Mouse (Mus musculus): ENCODE measurements around the gene Mrpl10. TPM values are rescaled to one million over a fixed set of nuclear protein-coding genes. Genes with fewer than 3 reads are reported as not detected.
A peak's percentile ranks its signal among the peaks of the same experiment; 100 is the strongest.

The Mrpl10 gene
- total and polyA plus RNA-seq, 2 experiments from 2014 or later: 67.3 to 77.7 TPM

- no peak for TF ChIP-seq EP300 (IDR thresholded peaks at IDR 0.05; ENCODE audit: low read depth)
- no peak for DNase-seq (ENCODE audit: low spot score)
- Histone ChIP-seq H3K9ac (replicated peaks; ENCODE audit: low read depth, low read length) (no peak overlapping the region), H3K4me2 (ENCODE audit: low read depth, low read length) (no peak overlapping the region), H3K36me3 (replicated peaks; ENCODE audit: control insufficient read depth, insufficient read depth, low read length) (no peaks in the 10 kb centered on the region), H3K27me3 (ENCODE audit: control insufficient read depth, insufficient read depth, low read length) (peaks cover 6% of the 10 kb centered on the region; the same call in 1 of the 2 replicates), H3K4me3 (ENCODE audit: low read depth, low read length) (no peak overlapping the region), H3K4me1 (ENCODE audit: control insufficient read depth, insufficient read depth) (peaks cover 9% of the 10 kb centered on the region; the same call in 1 of the 2 replicates), H3K9me3 (replicated peaks; ENCODE audit: control insufficient read depth, low read length) (peaks cover 6% of the 10 kb centered on the region), H3K27ac (ENCODE audit: low read depth) (no peak overlapping the region)
- 67% methylated on average over 6 of the region's 6 CpGs for WGBS
- no peak for ATAC-seq (ENCODE audit: insufficient read depth, low read depth)
Measured at GRCm38 (mm10) chr11:97086365-97086764, 45.0 kb downstream of the Mrpl10 start.

GRCm38 (mm10) chr11:97094600-97094999, 53.2 kb downstream of the Mrpl10 start:
- peaks cover 42% of the 10 kb centered on the region for H3K27me3 ChIP-seq (ENCODE audit: control insufficient read depth, insufficient read depth, low read length)

GRCm38 (mm10) chr11:97098791-97099190, 57.4 kb downstream of the Mrpl10 start:
- peak overlapping the region; percentile 23 for H3K4me3 ChIP-seq (ENCODE audit: low read depth, low read length)
- H3K9ac ChIP-seq (replicated peaks; ENCODE audit: low read depth, low read length): no peak overlapping the region

More at GRCm38 (mm10) chr11:97094600-97094999, 53.2 kb downstream of the Mrpl10 start:
- H3K4me3 ChIP-seq (ENCODE audit: low read depth, low read length): no peak overlapping the region
- H3K4me1 ChIP-seq (ENCODE audit: control insufficient read depth, insufficient read depth): no peaks in the 10 kb centered on the region
- no peak overlapping the region for H3K27ac ChIP-seq (ENCODE audit: low read depth)
- no peak for DNase-seq (ENCODE audit: low spot score)
- no peak for ATAC-seq (ENCODE audit: insufficient read depth, low read depth)
- TF ChIP-seq CTCF (IDR thresholded peaks at IDR 0.05; ENCODE audit: low read depth) (no peak), EP300 (IDR thresholded peaks at IDR 0.05; ENCODE audit: low read depth) (no peak)
- no peaks in the 10 kb centered on the region for H3K36me3 ChIP-seq (replicated peaks; ENCODE audit: control insufficient read depth, insufficient read depth, low read length)
- no peak overlapping the region for H3K4me2 ChIP-seq (ENCODE audit: low read depth, low read length)
- no peak overlapping the region for H3K9ac ChIP-seq (replicated peaks; ENCODE audit: low read depth, low read length)
- WGBS: 45% methylated on average over 2 of the region's 2 CpGs
- no peaks in the 10 kb centered on the region for H3K9me3 ChIP-seq (replicated peaks; ENCODE audit: control insufficient read depth, low read length)

More at GRCm38 (mm10) chr11:97098791-97099190, 57.4 kb downstream of the Mrpl10 start:
- DNase-seq (ENCODE audit: low spot score): no peak
- TF ChIP-seq EP300 (IDR thresholded peaks at IDR 0.05; ENCODE audit: low read depth) (no peak), CTCF (IDR thresholded peaks at IDR 0.05; ENCODE audit: low read depth) (no peak)
- Histone ChIP-seq H3K4me1 (ENCODE audit: control insufficient read depth, insufficient read depth) (no peaks in the 10 kb centered on the region), H3K9me3 (replicated peaks; ENCODE audit: control insufficient read depth, low read length) (no peaks in the 10 kb centered on the region), H3K27ac (ENCODE audit: low read depth) (no peak overlapping the region), H3K27me3 (ENCODE audit: control insufficient read depth, insufficient read depth, low read length) (peaks cover 54% of the 10 kb centered on the region), H3K4me2 (ENCODE audit: low read depth, low read length) (peak overlapping the region; percentile 42), H3K36me3 (replicated peaks; ENCODE audit: control insufficient read depth, insufficient read depth, low read length) (no peaks in the 10 kb centered on the region)
- no peak for ATAC-seq (ENCODE audit: insufficient read depth, low read depth)
- WGBS: 8% methylated on average over 18 of the region's 18 CpGs

Small RNA genes within 50 kb of the gene (microRNA-seq; reads per million reads assigned to microRNA genes)
- 0.71 reads per million for gene Mir8103

Other genes starting within 250 kb of the Mrpl10 start
- gene Nfe2l1, start 211.6 kb upstream of the Mrpl10 start, total RNA-seq (2014; rRNA removed; ENCODE audit: low replicate concordance): 98.8 and 99.1 TPM in 2 replicates
- gene Nfe2l1, start 211.6 kb upstream of the Mrpl10 start, polyA plus RNA-seq (2015; fragmentation: Nextera tagmentation; extraction: Ambion mirVana): 81.2 and 83.5 TPM in 2 replicates
- 45.8 and 54.7 TPM in 2 replicates for gene Copz2, start 191.7 kb upstream of the Mrpl10 start, total RNA-seq (2014; rRNA removed; ENCODE audit: low replicate concordance)
- gene Copz2, start 191.7 kb upstream of the Mrpl10 start, polyA plus RNA-seq (2015; fragmentation: Nextera tagmentation; extraction: Ambion mirVana): 119 and 123 TPM in 2 replicates
- 23.6 and 25.2 TPM in 2 replicates for gene Cdk5rap3, start 125.1 kb upstream of the Mrpl10 start, total RNA-seq (2014; rRNA removed; ENCODE audit: low replicate concordance)
- gene Cdk5rap3, start 125.1 kb upstream of the Mrpl10 start, polyA plus RNA-seq (2015; fragmentation: Nextera tagmentation; extraction: Ambion mirVana): 45.1 and 46.7 TPM in 2 replicates
- gene Prr15l, start 113.5 kb upstream of the Mrpl10 start, total RNA-seq (2014; rRNA removed; ENCODE audit: low replicate concordance): 0.39 TPM in 1 of 2 replicates, not detected in the other
- 1.2 and 1.3 TPM in 2 replicates for gene Prr15l, start 113.5 kb upstream of the Mrpl10 start, polyA plus RNA-seq (2015; fragmentation: Nextera tagmentation; extraction: Ambion mirVana)
- 20.9 and 27.3 TPM in 2 replicates for gene Pnpo, start 97.6 kb upstream of the Mrpl10 start, total RNA-seq (2014; rRNA removed; ENCODE audit: low replicate concordance)
- gene Pnpo, start 97.6 kb upstream of the Mrpl10 start, polyA plus RNA-seq (2015; fragmentation: Nextera tagmentation; extraction: Ambion mirVana): 25.0 and 28.1 TPM in 2 replicates
- gene Sp2, start 58.6 kb upstream of the Mrpl10 start, total RNA-seq (2014; rRNA removed; ENCODE audit: low replicate concordance): 6.2 and 6.8 TPM in 2 replicates
- gene Sp2, start 58.6 kb upstream of the Mrpl10 start, polyA plus RNA-seq (2015; fragmentation: Nextera tagmentation; extraction: Ambion mirVana): 8.9 and 9.0 TPM in 2 replicates
- 0.04 and 0.19 TPM in 2 replicates for gene Sp6, start 28.2 kb upstream of the Mrpl10 start, total RNA-seq (2014; rRNA removed; ENCODE audit: low replicate concordance)
- gene Sp6, start 28.2 kb upstream of the Mrpl10 start, polyA plus RNA-seq (2015; fragmentation: Nextera tagmentation; extraction: Ambion mirVana): 0.08 TPM in 1 of 2 replicates, not detected in the other
- 29.3 and 31.7 TPM in 2 replicates for gene Scrn2, start 11.6 kb upstream of the Mrpl10 start, total RNA-seq (2014; rRNA removed; ENCODE audit: low replicate concordance)
- gene Scrn2, start 11.6 kb upstream of the Mrpl10 start, polyA plus RNA-seq (2015; fragmentation: Nextera tagmentation; extraction: Ambion mirVana): 16.6 and 19.0 TPM in 2 replicates
- gene Lrrc46, start 153 bp upstream of the Mrpl10 start, total RNA-seq (2014; rRNA removed; ENCODE audit: low replicate concordance): 0.80 TPM in 1 of 2 replicates, not detected in the other
- 0.53 and 0.65 TPM in 2 replicates for gene Lrrc46, start 153 bp upstream of the Mrpl10 start, polyA plus RNA-seq (2015; fragmentation: Nextera tagmentation; extraction: Ambion mirVana)
- gene Osbpl7, start 9.1 kb downstream of the Mrpl10 start, total RNA-seq (2014; rRNA removed; ENCODE audit: low replicate concordance): 8.6 and 10.6 TPM in 2 replicates
- 2.7 and 3.0 TPM in 2 replicates for gene Osbpl7, start 9.1 kb downstream of the Mrpl10 start, polyA plus RNA-seq (2015; fragmentation: Nextera tagmentation; extraction: Ambion mirVana)
- not detected in 2 replicates for gene Tbx21, start 73.8 kb downstream of the Mrpl10 start, total RNA-seq (2014; rRNA removed; ENCODE audit: low replicate concordance)
- gene Tbx21, start 73.8 kb downstream of the Mrpl10 start, polyA plus RNA-seq (2015; fragmentation: Nextera tagmentation; extraction: Ambion mirVana): not detected in 2 replicates
- gene Tbkbp1, start 109.9 kb downstream of the Mrpl10 start, total RNA-seq (2014; rRNA removed; ENCODE audit: low replicate concordance): 8.9 and 27.8 TPM in 2 replicates
- 2.8 and 3.4 TPM in 2 replicates for gene Tbkbp1, start 109.9 kb downstream of the Mrpl10 start, polyA plus RNA-seq (2015; fragmentation: Nextera tagmentation; extraction: Ambion mirVana)
- 68.2 and 74.8 TPM in 2 replicates for gene Kpnb1, start 146.3 kb downstream of the Mrpl10 start, total RNA-seq (2014; rRNA removed; ENCODE audit: low replicate concordance)
- 17.9 and 18.4 TPM in 2 replicates for gene Kpnb1, start 146.3 kb downstream of the Mrpl10 start, polyA plus RNA-seq (2015; fragmentation: Nextera tagmentation; extraction: Ambion mirVana)
- 28.1 and 45.8 TPM in 2 replicates for gene Npepps, start 239.1 kb downstream of the Mrpl10 start, total RNA-seq (2014; rRNA removed; ENCODE audit: low replicate concordance)
- gene Npepps, start 239.1 kb downstream of the Mrpl10 start, polyA plus RNA-seq (2015; fragmentation: Nextera tagmentation; extraction: Ambion mirVana): 54.8 and 56.0 TPM in 2 replicates